Mouse (Mus musculus) retina, postnatal 7 days (tissue): Measurements from ENCODE around the gene Ptcd2.
A peak's percentile ranks its signal among the peaks of the same experiment; 100 is the strongest.

Experiments used
- DNase-seq: peaks from one replicate; pipeline ENCODE4 v3.0.0-alpha.2; 2012; ENCODE audit warnings: low read depth, low spot score

Ptcd2 gene

GRCm38 (mm10) chr13:99304365-99304764, 40.1 kb downstream of the Ptcd2 start:
- peak; percentile 20 for DNase-seq

- no peak for DNase-seq
Observed at GRCm38 (mm10) chr13:99303846-99304245, 40.7 kb downstream of the Ptcd2 start.

GRCm38 (mm10) chr13:99299921-99300320, 44.6 kb downstream of the Ptcd2 start:
- DNase-seq = no peak

- no peak for DNase-seq
Observed at GRCm38 (mm10) chr13:99294176-99294575, 50.3 kb downstream of the Ptcd2 start.

- DNase-seq = no peak
Observed at GRCm38 (mm10) chr13:99290766-99291165, 53.7 kb downstream of the Ptcd2 start.

- no peak for DNase-seq
Observed at GRCm38 (mm10) chr13:99287786-99288185, 56.7 kb downstream of the Ptcd2 start.

- no peak for DNase-seq
Observed at GRCm38 (mm10) chr13:99287207-99287606, 57.3 kb downstream of the Ptcd2 start.

GRCm38 (mm10) chr13:99285241-99285640, 59.3 kb downstream of the Ptcd2 start:
- DNase-seq = no peak

- DNase-seq = peak; percentile 16
Observed at GRCm38 (mm10) chr13:99284400-99285160, 59.9 kb downstream of the Ptcd2 start.

- no peak for DNase-seq
Observed at GRCm38 (mm10) chr13:99283916-99284315, 60.6 kb downstream of the Ptcd2 start.

- no peak for DNase-seq
Observed at GRCm38 (mm10) chr13:99282961-99283360, 61.5 kb downstream of the Ptcd2 start.

- no peak for DNase-seq
Observed at GRCm38 (mm10) chr13:99279351-99279750, 65.2 kb downstream of the Ptcd2 start.

GRCm38 (mm10) chr13:99278511-99278910, 66.0 kb downstream of the Ptcd2 start:
- no peak for DNase-seq

- no peak for DNase-seq
Observed at GRCm38 (mm10) chr13:99277521-99277920, 67.0 kb downstream of the Ptcd2 start.

GRCm38 (mm10) chr13:99272046-99272445, 72.5 kb downstream of the Ptcd2 start:
- DNase-seq = no peak
